Mouse (Mus musculus): ENCODE results near the gene Ttc7.

Gene Ttc7

GRCm38 (mm10) chr17:87334162-87334561 is 51.5 kb downstream of the Ttc7 start:
- in situ Hi-C loops (cut with MboI, MseI) = loop anchor here in 1 of 2 experiments (5.0 kb wide), 1 partner anchor 78 kb away; no protein-coding TSS in a partner anchor

DNA sequence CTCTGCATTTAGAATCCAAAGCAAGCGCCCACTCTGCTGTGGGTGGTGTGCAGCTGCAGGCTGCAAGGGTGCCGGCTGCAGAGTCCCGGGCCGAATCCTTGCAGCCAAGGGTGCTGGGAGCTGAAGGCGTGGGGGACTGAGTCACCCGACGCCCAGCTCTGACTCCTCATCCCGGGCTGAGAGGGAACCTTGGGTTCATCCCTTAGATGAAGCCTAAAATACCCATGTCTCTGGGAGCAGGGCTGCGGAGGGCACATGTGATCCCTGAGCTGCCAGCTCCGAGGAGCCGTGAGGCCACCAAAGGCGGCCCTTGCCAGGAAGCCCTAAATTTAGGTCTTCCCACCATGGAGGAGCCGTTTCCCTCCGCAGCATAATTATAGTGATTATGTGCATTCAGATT is 52.5 kb downstream of the Ttc7 start:
- in situ Hi-C loops (cut with MboI, MseI) = loop anchor here in 1 of 2 experiments (5.0 kb wide), 1 partner anchor 57 kb away; no protein-coding TSS in a partner anchor

GRCm38 (mm10) chr17:87335727-87336126 is 53.0 kb downstream of the Ttc7 start:
- in situ Hi-C loops (cut with MboI, MseI) = loop anchor here in 1 of 2 experiments (5.0 kb wide), 1 partner anchor 57 kb away; no protein-coding TSS in a partner anchor

DNA sequence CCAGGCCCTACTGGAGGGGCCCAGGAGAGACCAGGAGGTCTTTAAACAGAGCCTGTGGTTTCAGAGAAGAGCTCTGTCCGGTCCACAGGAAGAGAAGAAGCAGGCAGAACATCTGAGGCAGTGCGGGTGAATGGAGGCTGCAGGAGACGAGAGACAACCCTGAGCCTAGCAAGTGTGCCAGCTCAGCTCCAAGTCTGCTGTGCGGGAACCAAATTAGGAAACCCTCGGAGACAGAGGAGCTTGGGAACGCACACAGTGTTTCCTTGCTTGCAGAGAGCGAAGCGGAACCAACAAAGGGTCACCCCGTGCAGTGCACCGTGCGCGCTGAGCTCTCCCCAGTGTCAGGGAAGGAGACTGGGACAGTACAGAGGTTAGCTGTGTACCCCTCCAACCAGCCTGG is 54.2 kb downstream of the Ttc7 start:
- in situ Hi-C loops (cut with MboI, MseI) = loop anchor here in 1 of 2 experiments (5.0 kb wide), 1 partner anchor 55 kb away; no protein-coding TSS in a partner anchor

- in situ Hi-C loops (cut with MboI, MseI) = loop anchor here in 1 of 2 experiments (5.0 kb wide), 1 partner anchor 55 kb away; no protein-coding TSS in a partner anchor
These were observed 55.0 kb downstream of the Ttc7 start for GRCm38 (mm10) chr17:87337683-87338082.

DNA sequence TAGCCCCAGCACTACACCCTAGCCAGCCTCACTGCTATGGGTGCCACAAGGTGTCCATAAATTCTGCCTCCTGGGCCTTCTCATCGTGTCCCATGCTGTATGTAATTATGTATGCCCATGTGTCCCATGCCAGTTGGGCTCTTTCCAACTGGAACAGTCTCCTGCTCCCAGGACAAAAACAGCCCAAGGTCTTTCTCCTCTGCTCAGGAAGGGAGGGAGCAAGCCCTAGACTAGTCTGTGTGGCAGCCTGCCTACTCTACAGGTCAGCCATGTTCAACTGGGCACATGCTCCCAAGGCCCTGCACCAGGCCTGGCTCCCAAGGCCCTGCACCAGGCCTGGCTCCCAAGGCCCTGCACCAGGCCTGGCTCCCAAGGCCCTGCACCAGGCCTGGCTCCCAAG is 56.4 kb downstream of the Ttc7 start:
- in situ Hi-C loops (cut with MboI, MseI) = loop anchor here in 1 of 2 experiments (5.0 kb wide), 1 partner anchor 53 kb away; no protein-coding TSS in a partner anchor

DNA sequence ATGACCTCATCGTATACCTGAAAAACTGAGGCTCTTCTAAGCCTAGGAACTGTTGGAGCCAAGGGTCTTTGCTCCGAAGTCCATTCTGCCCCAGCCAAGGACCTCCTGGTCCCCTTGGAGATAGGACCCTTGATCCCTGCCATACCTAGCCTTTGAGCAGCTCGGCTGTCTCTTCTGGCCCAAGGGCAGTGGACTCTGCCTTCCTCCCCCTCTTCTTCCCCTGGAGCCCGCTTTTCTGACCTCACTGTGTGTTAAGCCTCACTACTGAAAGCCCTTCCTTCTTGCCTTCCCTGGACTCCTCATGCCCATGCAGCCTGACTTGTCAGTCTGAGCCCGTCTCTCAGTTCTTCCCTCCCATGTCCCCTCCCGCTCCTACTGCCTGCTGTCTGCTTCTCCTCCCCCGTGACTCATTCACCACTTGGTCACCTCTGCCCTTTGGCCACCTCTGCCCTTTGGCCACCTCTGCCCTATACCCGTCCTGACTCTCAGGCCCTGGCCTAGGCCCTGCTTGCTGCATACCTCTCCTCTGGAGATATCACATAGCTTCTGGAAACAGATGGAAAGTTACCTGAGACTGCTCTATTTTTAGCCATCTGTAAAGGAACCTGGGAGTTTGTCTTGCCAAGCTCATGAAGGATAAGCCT is 60.5 kb downstream of the Ttc7 start:
- in situ Hi-C loops (cut with MboI, MseI) = no loop called here

- in situ Hi-C loops (cut with MboI, MseI) = no loop called here
These were observed 62.0 kb downstream of the Ttc7 start for GRCm38 (mm10) chr17:87344441-87345251.

DNA sequence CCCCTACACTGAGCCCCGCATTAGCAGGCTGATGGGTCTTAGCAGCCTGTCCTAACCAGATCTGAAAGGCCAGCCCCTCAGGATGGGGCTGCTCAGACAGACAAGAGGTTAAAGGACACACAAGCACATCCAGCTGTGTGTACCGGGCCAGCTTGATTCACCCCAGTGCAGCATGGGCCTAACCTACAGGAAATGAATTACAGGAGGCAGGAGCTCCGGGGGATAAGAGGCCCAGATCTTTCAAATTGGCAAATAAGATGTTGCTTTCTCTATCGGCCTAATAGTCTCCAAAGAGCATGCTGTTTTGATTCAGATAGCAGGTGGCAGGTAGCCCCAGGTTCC is 62.5 kb downstream of the Ttc7 start:
- in situ Hi-C loops (cut with MboI, MseI) = no loop called here

GRCm38 (mm10) chr17:87348353-87348752 is 65.7 kb downstream of the Ttc7 start:
- in situ Hi-C loops (cut with MboI, MseI) = no loop called here

DNA sequence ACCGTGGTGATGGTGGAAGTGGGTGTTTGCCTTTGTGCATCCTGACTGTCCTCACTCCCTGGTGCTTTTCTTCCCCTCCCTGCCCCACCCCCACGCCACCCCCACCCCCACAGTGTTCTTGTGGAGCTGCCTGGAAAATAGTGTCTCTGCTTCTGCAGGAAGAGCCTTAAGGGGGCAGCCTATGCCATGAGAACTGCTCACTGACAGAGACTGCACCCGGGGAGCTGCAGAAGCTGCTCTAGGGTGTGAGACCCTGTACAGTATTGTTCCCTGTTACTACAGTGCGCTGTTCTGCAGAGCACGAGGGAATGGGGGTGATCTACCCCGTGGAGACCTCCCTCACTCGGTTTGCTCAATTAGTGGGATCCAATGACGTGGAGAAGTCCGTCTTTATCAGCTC is 66.4 kb downstream of the Ttc7 start:
- in situ Hi-C loops (cut with MboI, MseI) = no loop called here

DNA sequence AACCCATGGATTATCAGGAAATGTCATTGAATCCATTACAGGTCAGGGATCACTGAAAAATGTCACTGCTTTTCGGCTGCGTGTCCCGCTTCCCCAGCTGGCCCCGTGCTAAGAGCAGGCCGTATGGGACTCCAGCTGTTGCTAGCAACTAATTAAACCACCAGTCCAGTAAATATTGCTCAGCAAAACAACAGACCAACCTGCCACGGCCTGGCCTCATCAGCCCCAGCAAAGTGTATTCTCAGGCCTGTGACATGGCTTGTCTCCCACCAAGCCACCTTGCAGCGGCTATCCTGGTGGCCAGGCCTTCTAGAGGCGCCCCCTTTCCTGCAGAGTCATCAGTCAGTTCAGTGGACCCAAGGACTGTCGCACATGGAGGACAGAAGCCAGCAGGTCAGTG is 66.9 kb downstream of the Ttc7 start:
- in situ Hi-C loops (cut with MboI, MseI) = no loop called here

GRCm38 (mm10) chr17:87350471-87351240 is 68.0 kb downstream of the Ttc7 start:
- in situ Hi-C loops (cut with MboI, MseI) = no loop called here

GRCm38 (mm10) chr17:87351241-87352105 is 68.8 kb downstream of the Ttc7 start:
- in situ Hi-C loops (cut with MboI, MseI) = no loop called here

GRCm38 (mm10) chr17:87352106-87352897 is 69.6 kb downstream of the Ttc7 start:
- in situ Hi-C loops (cut with MboI, MseI) = no loop called here

- in situ Hi-C loops (cut with MboI, MseI) = no loop called here
These were observed 70.2 kb downstream of the Ttc7 start for GRCm38 (mm10) chr17:87352898-87353225.

DNA sequence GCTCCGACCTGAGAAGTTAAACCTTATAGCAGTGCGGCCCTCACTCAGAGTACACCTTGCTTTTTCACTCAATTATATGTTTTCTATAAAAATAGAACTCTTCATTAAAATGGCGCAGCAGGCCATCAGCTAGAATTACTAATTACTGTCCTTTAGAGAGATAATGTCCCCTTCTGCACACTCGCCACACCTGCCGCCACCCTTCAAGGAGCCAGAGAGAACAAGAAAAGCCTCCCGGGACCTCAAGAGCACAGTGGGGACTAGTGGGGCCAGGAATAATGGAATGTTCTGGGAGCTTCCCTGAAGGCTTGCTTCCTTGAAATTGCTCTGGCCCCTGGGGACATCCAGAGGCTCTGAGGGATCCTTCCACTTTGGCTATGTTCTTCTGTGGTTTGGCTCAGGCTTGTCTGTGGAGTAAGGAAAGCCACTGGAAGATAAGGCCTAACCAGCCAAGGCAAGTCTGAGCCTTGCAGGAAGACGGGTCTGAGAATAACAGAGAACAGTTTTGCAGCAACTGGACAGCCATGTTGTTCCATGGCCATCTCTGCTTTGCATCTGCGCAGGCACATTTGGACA is 71.1 kb downstream of the Ttc7 start:
- in situ Hi-C loops (cut with MboI, MseI) = no loop called here

- in situ Hi-C loops (cut with MboI, MseI) = no loop called here
These were observed 72.8 kb downstream of the Ttc7 start for GRCm38 (mm10) chr17:87355456-87355855.

- in situ Hi-C loops (cut with MboI, MseI) = no loop called here
These were observed 73.6 kb downstream of the Ttc7 start for GRCm38 (mm10) chr17:87356261-87356660.

GRCm38 (mm10) chr17:87357506-87357905 is 74.8 kb downstream of the Ttc7 start:
- in situ Hi-C loops (cut with MboI, MseI) = no loop called here

All from T-helper 17 cell (primary cell).